Mouse (Mus musculus): ENCODE measurements around the gene Eps8l2.

The Eps8l2 gene

GRCm38 (mm10) chr7:141341689-141342226, 3.1 kb downstream of the Eps8l2 start:
- no peak for TF ChIP-seq GATA4 (IDR thresholded peaks at IDR 0.05; ENCODE audit: insufficient replicate concordance, low read length)

- TF ChIP-seq GATA4 (IDR thresholded peaks at IDR 0.05; ENCODE audit: insufficient replicate concordance, low read length): no peak
These were observed 4.5 kb downstream of the Eps8l2 start for GRCm38 (mm10) chr7:141343230-141343629.

- TF ChIP-seq GATA4 (IDR thresholded peaks at IDR 0.05; ENCODE audit: insufficient replicate concordance, low read length): no peak
These were observed 5.0 kb downstream of the Eps8l2 start for GRCm38 (mm10) chr7:141343696-141344095.

- TF ChIP-seq GATA4 (IDR thresholded peaks at IDR 0.05; ENCODE audit: insufficient replicate concordance, low read length): no peak
These were observed 6.1 kb downstream of the Eps8l2 start for GRCm38 (mm10) chr7:141344787-141345186.

- TF ChIP-seq GATA4 (IDR thresholded peaks at IDR 0.05; ENCODE audit: insufficient replicate concordance, low read length): no peak
These were observed 12.4 kb downstream of the Eps8l2 start for GRCm38 (mm10) chr7:141351061-141351460.

- no peak for TF ChIP-seq GATA4 (IDR thresholded peaks at IDR 0.05; ENCODE audit: insufficient replicate concordance, low read length)
These were observed 16.4 kb downstream of the Eps8l2 start for GRCm38 (mm10) chr7:141355051-141355450.

- TF ChIP-seq GATA4 (IDR thresholded peaks at IDR 0.05; ENCODE audit: insufficient replicate concordance, low read length): no peak
These were observed 17.1 kb downstream of the Eps8l2 start for GRCm38 (mm10) chr7:141355626-141356326.

- TF ChIP-seq GATA4 (IDR thresholded peaks at IDR 0.05; ENCODE audit: insufficient replicate concordance, low read length): no peak
These were observed 18.3 kb downstream of the Eps8l2 start for GRCm38 (mm10) chr7:141356971-141357370.

GRCm38 (mm10) chr7:141361510-141361909, 22.8 kb downstream of the Eps8l2 start:
- no peak for TF ChIP-seq GATA4 (IDR thresholded peaks at IDR 0.05; ENCODE audit: insufficient replicate concordance, low read length)

- no peak for TF ChIP-seq GATA4 (IDR thresholded peaks at IDR 0.05; ENCODE audit: insufficient replicate concordance, low read length)
These were observed 24.5 kb downstream of the Eps8l2 start for GRCm38 (mm10) chr7:141363106-141363751.

- no peak for TF ChIP-seq GATA4 (IDR thresholded peaks at IDR 0.05; ENCODE audit: insufficient replicate concordance, low read length)
These were observed 25.1 kb downstream of the Eps8l2 start for GRCm38 (mm10) chr7:141363752-141364125.

GRCm38 (mm10) chr7:141364349-141365048, 25.8 kb downstream of the Eps8l2 start:
- no peak for TF ChIP-seq GATA4 (IDR thresholded peaks at IDR 0.05; ENCODE audit: insufficient replicate concordance, low read length)

- TF ChIP-seq GATA4 (IDR thresholded peaks at IDR 0.05; ENCODE audit: insufficient replicate concordance, low read length): no peak
These were observed 26.4 kb downstream of the Eps8l2 start for GRCm38 (mm10) chr7:141365049-141365445.

- TF ChIP-seq GATA4 (IDR thresholded peaks at IDR 0.05; ENCODE audit: insufficient replicate concordance, low read length): no peak
These were observed 28.7 kb downstream of the Eps8l2 start for GRCm38 (mm10) chr7:141367358-141367757.

- TF ChIP-seq GATA4 (IDR thresholded peaks at IDR 0.05; ENCODE audit: insufficient replicate concordance, low read length): no peak
These were observed 31.2 kb downstream of the Eps8l2 start for GRCm38 (mm10) chr7:141369918-141370317.

Measured in liver, adult (tissue).